Mouse (Mus musculus): ENCODE measurements around the gene Cutal.

GRCm38 (mm10) chr2:34874816-34875345, 685 bp downstream of the Cutal start, which contains the start of gene Psmd5:
- no peak for TF ChIP-seq POLR2A (IDR thresholded peaks at IDR 0.05; ENCODE audit: control insufficient read depth in 1 of 2, insufficient read depth in 1 of 2, low read depth in 1 of 2, low read length in 2 of 2, poor library complexity in 1 of 2)
- TF ChIP-seq UBTF (IDR thresholded peaks at IDR 0.05; ENCODE audit: borderline replicate concordance, insufficient read depth, low read depth, low read length): no peak
- no peak for TF ChIP-seq POLR2AphosphoS2 (IDR thresholded peaks at IDR 0.05; ENCODE audit: low read length)
- no peak for TF ChIP-seq CHD2 (IDR thresholded peaks at IDR 0.05; ENCODE audit: low read length)
- no peak for TF ChIP-seq GATA1 (IDR thresholded peaks at IDR 0.05; ENCODE audit: low read depth, low read length)
- TF ChIP-seq EP300 (IDR thresholded peaks at IDR 0.05; ENCODE audit: low read depth in 1 of 2, low read length in 2 of 2): no peak
- TF ChIP-seq ZKSCAN1 (IDR thresholded peaks at IDR 0.05; ENCODE audit: low read depth, low read length): no peak
- TF ChIP-seq MAZ (IDR thresholded peaks at IDR 0.05; ENCODE audit: low read depth, low read length): no peak

Measured in MEL (cell line).